Mouse (Mus musculus) hindbrain, embryonic 13.5 days (tissue): ENCODE measurements at regions not wholly inside any gene's neighbourhood (a gene's known extent, or its start where the extent isn't known, plus 50 kb on each side); places are given as distances from the start of the nearest gene placed in this dataset.

Experiments used
- ATAC-seq: fragments of 200-750 bp; cut with Nextera tagmentation; 2 replicates; pipeline ENCODE4 v1.8.0; 2017; ENCODE audit warnings: moderate TSS enrichment; ENCODE audit not compliant: low FRiP score
- H3K27ac ChIP-seq: fragments of 300-500 bp; sonication (generic); 2 replicates; pipeline ENCODE4 v1.5.1; 2015; ENCODE audit warnings: inconsistent platforms, mild to moderate bottlenecking, moderate library complexity
- H3K27me3 ChIP-seq: fragments of 300-500 bp; sonication (generic); 2 replicates; pipeline ENCODE4 v1.6.1; 2015; ENCODE audit warnings: mild to moderate bottlenecking, inconsistent platforms
- H3K36me3 ChIP-seq: fragments of 300-500 bp; sonication (generic); 2 replicates; pipeline ENCODE4 v1.6.1; 2015; ENCODE audit warnings: mild to moderate bottlenecking, inconsistent platforms
- H3K4me1 ChIP-seq: fragments of 300-500 bp; sonication (generic); replicated peaks from 2 replicates; pipeline ENCODE4 v1.6.1; 2015; ENCODE audit warnings: inconsistent platforms
- H3K4me2 ChIP-seq: fragments of 300-500 bp; sonication (generic); 2 replicates; pipeline ENCODE4 v1.6.1; 2015; ENCODE audit warnings: inconsistent platforms, mild to moderate bottlenecking, moderate library complexity
- H3K4me3 ChIP-seq: fragments of 300-500 bp; sonication (generic); 2 replicates; pipeline ENCODE4 v1.5.1; 2015; ENCODE audit warnings: mild to moderate bottlenecking, inconsistent platforms
- H3K9ac ChIP-seq: fragments of 300-500 bp; sonication (generic); 2 replicates; pipeline ENCODE4 v1.6.1; 2015; ENCODE audit warnings: mild to moderate bottlenecking, inconsistent platforms
- H3K9me3 ChIP-seq: fragments of 300-500 bp; sonication (generic); 2 replicates; pipeline ENCODE4 v1.6.1; 2016; ENCODE audit warnings: inconsistent platforms
- WGBS: fragments of 180-500 bp; shearing (Covaris S2); methylation state at CpG from one replicate; pipeline ENCODE4 v1.1.7; 2015; 5-methylcytosine and 5-hydroxymethylcytosine counted together

- Histone ChIP-seq H3K27me3 (peaks cover 27% of the 10 kb centered on the region), H3K9ac (peak overlapping the region; percentile 13), H3K4me1 (peaks cover 54% of the 10 kb centered on the region), H3K27ac (peak overlapping the region; percentile 85), H3K4me2 (peak overlapping the region; percentile 44), H3K4me3 (no peak overlapping the region), H3K36me3 (no peaks in the 10 kb centered on the region), H3K9me3 (no peaks in the 10 kb centered on the region)
- WGBS, result 3% methylated on average over 15 of the region's 15 CpGs
- peak; percentile 77 for ATAC-seq
These were observed 58.6 kb downstream of the Mrm1 start for GRCm38 (mm10) chr11:84760622-84761196.

- H3K4me2 ChIP-seq, result no peak overlapping the region
- H3K27ac ChIP-seq, result peak overlapping the region; percentile 85
- no peak overlapping the region for H3K4me3 ChIP-seq
- H3K36me3 ChIP-seq, result no peaks in the 10 kb centered on the region
- peaks cover 25% of the 10 kb centered on the region for H3K27me3 ChIP-seq
- H3K4me1 ChIP-seq, result peaks cover 43% of the 10 kb centered on the region
- 78% methylated on average over 5 of the region's 5 CpGs for WGBS
- no peak for ATAC-seq
- no peak overlapping the region for H3K9ac ChIP-seq
- H3K9me3 ChIP-seq, result no peaks in the 10 kb centered on the region
These were observed 59.8 kb downstream of the Mrm1 start for GRCm38 (mm10) chr11:84759478-84759986.

GRCm38 (mm10) chr11:84752007-84752406 lies 67.3 kb downstream of the Mrm1 start:
- H3K27me3 ChIP-seq, result peaks cover 19% of the 10 kb centered on the region
- no peak for ATAC-seq

DNA sequence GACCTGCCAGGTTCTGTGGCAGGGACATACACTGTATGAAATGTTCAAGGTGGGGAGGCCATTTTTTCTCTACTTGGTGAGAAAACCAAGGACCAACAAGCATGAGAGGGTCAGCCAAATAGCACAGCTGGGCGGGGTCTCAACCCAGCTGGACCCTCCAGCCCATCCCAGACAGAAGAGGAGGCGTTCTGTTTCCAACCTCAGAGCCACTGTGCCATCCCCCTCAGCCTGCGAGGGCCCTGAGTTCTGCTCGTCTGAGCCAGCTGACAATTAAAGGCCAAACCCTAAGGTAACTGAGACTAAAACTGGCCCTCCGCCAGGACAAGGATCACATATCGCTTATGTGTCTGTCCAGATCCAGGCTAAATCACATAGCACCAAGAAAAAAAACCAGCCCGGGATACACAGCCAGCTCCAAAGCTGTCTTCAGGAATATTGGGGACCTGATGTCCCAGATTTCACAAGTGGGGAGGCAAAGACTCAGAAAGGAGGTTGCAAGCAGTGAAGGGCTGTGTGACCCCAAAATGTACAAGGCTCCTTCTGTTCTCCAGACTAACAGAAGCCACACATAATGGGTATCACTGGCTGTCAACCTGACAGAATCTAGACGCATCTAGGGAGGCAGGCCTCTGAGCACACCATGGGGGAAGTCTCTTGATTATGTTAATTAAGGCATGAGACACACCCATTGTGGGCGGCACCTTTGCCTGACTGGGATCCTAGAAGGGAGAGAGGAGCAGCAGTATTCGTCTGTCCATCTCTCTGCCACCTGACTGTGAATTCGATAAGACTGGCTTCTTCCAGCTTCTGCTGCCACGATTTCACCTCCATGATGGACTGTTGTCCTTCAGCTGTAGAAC lies 69.6 kb downstream of the Mrm1 start:
- Histone ChIP-seq H3K4me2 (no peak overlapping the region), H3K4me1 (peaks cover 30% of the 10 kb centered on the region), H3K36me3 (no peaks in the 10 kb centered on the region), H3K4me3 (no peak overlapping the region), H3K9me3 (no peaks in the 10 kb centered on the region), H3K9ac (no peak overlapping the region), H3K27me3 (peaks cover 17% of the 10 kb centered on the region; the same call in 1 of the 2 replicates), H3K27ac (0 out of 2 replicates have a peak overlapping the region, but pooled peaks have one; percentile 23)
- ATAC-seq, result no peak
- WGBS, result 36% methylated on average over 12 of the region's 12 CpGs

More at GRCm38 (mm10) chr11:84752007-84752406, 67.3 kb downstream of the Mrm1 start:
- H3K4me3 ChIP-seq, result no peak overlapping the region
- 79% methylated on average over 6 of the region's 6 CpGs for WGBS
- H3K9me3 ChIP-seq, result no peaks in the 10 kb centered on the region
- no peak overlapping the region for H3K27ac ChIP-seq
- H3K36me3 ChIP-seq, result no peaks in the 10 kb centered on the region
- no peak overlapping the region for H3K9ac ChIP-seq
- no peak overlapping the region for H3K4me2 ChIP-seq
- H3K4me1 ChIP-seq, result peaks cover 21% of the 10 kb centered on the region

- 17% methylated on average over 17 of the region's 17 CpGs for WGBS
- H3K4me2 ChIP-seq, result no peak overlapping the region
- no peaks in the 10 kb centered on the region for H3K36me3 ChIP-seq
- H3K9me3 ChIP-seq, result no peaks in the 10 kb centered on the region
- ATAC-seq, result no peak
- H3K27ac ChIP-seq, result peak overlapping the region; percentile 58
- H3K27me3 ChIP-seq, result peaks cover 23% of the 10 kb centered on the region; the same call in 1 of the 2 replicates
- peak overlapping the region; percentile 46; the same call in 1 of the 2 replicates for H3K9ac ChIP-seq
- H3K4me3 ChIP-seq, result no peak overlapping the region
- peaks cover 11% of the 10 kb centered on the region for H3K4me1 ChIP-seq
These were observed 80.3 kb downstream of the Mrm1 start for GRCm38 (mm10) chr11:84738769-84739589.

DNA sequence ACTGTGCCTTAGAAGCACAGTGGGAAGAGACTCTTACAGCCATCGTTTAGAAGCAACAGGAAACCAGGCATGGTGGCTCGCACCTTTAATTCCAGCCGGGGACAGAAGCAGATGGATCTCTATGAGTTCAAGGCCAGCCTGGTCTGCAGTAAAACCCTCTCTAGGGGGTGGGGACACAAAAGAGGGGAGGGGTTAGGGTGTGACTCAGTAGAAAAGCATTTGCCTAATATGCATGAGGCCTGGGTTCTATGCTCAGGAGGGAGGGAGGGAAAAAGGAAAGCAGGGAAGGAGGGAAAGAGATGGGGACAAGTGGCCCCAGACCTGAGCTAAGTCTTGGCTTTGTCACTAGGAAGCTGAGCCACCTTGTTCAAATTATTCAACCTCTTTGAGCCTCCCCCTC lies 81.2 kb downstream of the Mrm1 start:
- Histone ChIP-seq H3K36me3 (no peaks in the 10 kb centered on the region), H3K4me1 (peaks cover 11% of the 10 kb centered on the region), H3K4me2 (no peak overlapping the region), H3K9ac (no peak overlapping the region), H3K4me3 (no peak overlapping the region), H3K27me3 (peaks cover 18% of the 10 kb centered on the region; the same call in 1 of the 2 replicates), H3K27ac (no peak overlapping the region), H3K9me3 (no peaks in the 10 kb centered on the region)
- 69% methylated on average over 3 of the region's 3 CpGs for WGBS
- no peak for ATAC-seq

GRCm38 (mm10) chr11:84731890-84732289 lies 87.4 kb downstream of the Mrm1 start:
- H3K27me3 ChIP-seq, result 0 out of 2 replicates have a peak, but pooled peaks cover 5% of the 10 kb centered on the region
- 0 out of 2 replicates have a peak, but pooled peaks have one; percentile 39 for ATAC-seq
- H3K4me2 ChIP-seq, result no peak overlapping the region
- H3K4me3 ChIP-seq, result no peak overlapping the region
- no peaks in the 10 kb centered on the region for H3K9me3 ChIP-seq
- H3K36me3 ChIP-seq, result no peaks in the 10 kb centered on the region
- peaks cover 32% of the 10 kb centered on the region for H3K4me1 ChIP-seq
- H3K9ac ChIP-seq, result no peak overlapping the region
- H3K27ac ChIP-seq, result 0 out of 2 replicates have a peak overlapping the region, but pooled peaks have one; percentile 6
- WGBS, result 39% methylated on average over 6 of the region's 6 CpGs

- Histone ChIP-seq H3K4me1 (peaks cover 49% of the 10 kb centered on the region), H3K36me3 (no peaks in the 10 kb centered on the region), H3K9ac (no peak overlapping the region), H3K27me3 (peaks cover 6% of the 10 kb centered on the region; the same call in 1 of the 2 replicates), H3K4me2 (no peak overlapping the region), H3K9me3 (no peaks in the 10 kb centered on the region), H3K4me3 (no peak overlapping the region), H3K27ac (no peak overlapping the region)
- no peak for ATAC-seq
- 13% methylated on average over 8 of the region's 8 CpGs for WGBS
These were observed 89.1 kb downstream of the Mrm1 start for GRCm38 (mm10) chr11:84730218-84730617.

- H3K9me3 ChIP-seq, result no peaks in the 10 kb centered on the region
- H3K4me3 ChIP-seq, result no peak overlapping the region
- no peak overlapping the region for H3K9ac ChIP-seq
- H3K27me3 ChIP-seq, result peaks cover 15% of the 10 kb centered on the region
- H3K4me2 ChIP-seq, result no peak overlapping the region
- 13% methylated on average over 2 of the region's 2 CpGs for WGBS
- 0 out of 2 replicates have a peak, but pooled peaks have one; percentile 23 for ATAC-seq
- H3K4me1 ChIP-seq, result peaks cover 59% of the 10 kb centered on the region
- no peaks in the 10 kb centered on the region for H3K36me3 ChIP-seq
- H3K27ac ChIP-seq, result no peak overlapping the region
These were observed 90.1 kb downstream of the Mrm1 start for GRCm38 (mm10) chr11:84729189-84729588.

- Histone ChIP-seq H3K9ac (0 out of 2 replicates have a peak overlapping the region, but pooled peaks have one; percentile 8), H3K36me3 (no peaks in the 10 kb centered on the region), H3K4me3 (no peak overlapping the region), H3K27ac (peak overlapping the region; percentile 85), H3K4me2 (peak overlapping the region; percentile 18; the same call in 1 of the 2 replicates), H3K27me3 (peaks cover 18% of the 10 kb centered on the region), H3K9me3 (no peaks in the 10 kb centered on the region), H3K4me1 (peaks cover 64% of the 10 kb centered on the region)
- ATAC-seq, result peak; percentile 59
- WGBS, result 34% methylated on average over 18 of the region's 18 CpGs
These were observed 93.2 kb downstream of the Mrm1 start for GRCm38 (mm10) chr11:84725936-84726613.

DNA sequence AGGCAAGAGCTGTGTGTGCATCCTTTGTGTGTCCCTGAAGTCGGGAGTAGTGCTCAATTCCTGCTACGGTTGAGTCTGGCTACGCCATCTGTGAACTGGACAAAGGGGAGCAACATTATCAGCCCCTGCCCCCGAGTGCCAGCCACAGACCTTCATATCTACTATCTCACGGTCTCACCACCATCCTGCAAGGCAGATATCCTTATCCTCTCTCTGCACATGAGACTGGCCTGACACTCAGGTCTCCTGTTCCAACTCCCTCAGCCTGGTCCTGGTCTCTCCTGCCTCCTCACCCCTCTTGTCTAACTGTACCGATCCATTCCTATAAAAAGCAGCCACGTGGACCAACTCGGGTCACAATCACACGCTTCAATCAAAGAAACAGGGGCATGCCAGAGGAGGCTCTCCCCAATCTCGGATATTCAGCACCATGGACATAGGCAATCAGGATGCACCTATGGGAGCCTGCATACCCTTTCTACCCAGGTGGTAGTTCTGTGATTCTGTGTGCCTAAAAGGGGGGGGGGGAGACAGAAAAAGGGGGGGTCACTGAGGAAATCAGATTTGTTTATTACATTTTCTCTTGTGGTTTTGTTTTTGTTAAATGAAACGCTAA lies 94.0 kb downstream of the Mrm1 start:
- Histone ChIP-seq H3K27me3 (peaks cover 18% of the 10 kb centered on the region), H3K36me3 (no peaks in the 10 kb centered on the region), H3K9ac (no peak overlapping the region), H3K9me3 (no peaks in the 10 kb centered on the region), H3K4me3 (no peak overlapping the region), H3K4me1 (peaks cover 63% of the 10 kb centered on the region), H3K27ac (peak overlapping the region; percentile 85), H3K4me2 (no peak overlapping the region)
- ATAC-seq, result no peak
- WGBS, result 32% methylated on average over 11 of the region's 11 CpGs
